Mouse (Mus musculus) cerebellum, adult 2 months (tissue): Measurements from ENCODE around the gene Dbndd1. TPM values are rescaled to one million over a fixed set of nuclear protein-coding genes. Genes with fewer than 3 reads are reported as not detected.

Experiments
- DNase-seq, 2 experiments: peaks; one replicate each; pipeline ENCODE4 v3.0.0; 2021
- H3K27ac ChIP-seq: fragments of 200-500 bp; 2 replicates; pipeline ENCODE4 v1.5.1; 2012; ENCODE audit warnings: low read length, control low read depth, inconsistent platforms; ENCODE audit not compliant: insufficient read depth
- H3K27me3 ChIP-seq: fragments of 200-500 bp; 2 replicates; pipeline ENCODE4 v1.6.1; 2012; ENCODE audit warnings: inconsistent platforms, mild to moderate bottlenecking, low read length, moderate library complexity; ENCODE audit not compliant: control insufficient read depth, insufficient read depth
- H3K4me1 ChIP-seq: fragments of 200-500 bp; 2 replicates; pipeline ENCODE4 v1.6.1; 2011; ENCODE audit warnings: low read length; ENCODE audit not compliant: control insufficient read depth, insufficient read depth
- H3K4me3 ChIP-seq: fragments of 200-500 bp; replicated peaks from 2 replicates; pipeline ENCODE3; 2011; ENCODE audit warnings: mild to moderate bottlenecking, low read depth, low read length, control low read depth; ENCODE audit not compliant: insufficient read depth
- CTCF ChIP-seq: fragments of 200-500 bp; IDR thresholded peaks from 2 replicates; pipeline ENCODE4 v1.5.1; 2011; ENCODE audit warnings: low read depth, mild to moderate bottlenecking, control low read depth, low read length, moderate library complexity, borderline replicate concordance; ENCODE audit not compliant: insufficient read depth
- POLR2A ChIP-seq: fragments of 200-500 bp; IDR thresholded peaks from 2 replicates; pipeline ENCODE4 v1.6.1; 2011; ENCODE audit warnings: low read length, control low read depth, borderline replicate concordance; ENCODE audit not compliant: insufficient read depth
- WGBS: fragments of 180-500 bp; shearing (Covaris S2); methylation state at CpG from one replicate; pipeline ENCODE4 v1.1.7; 2018; 5-methylcytosine and 5-hydroxymethylcytosine counted together
- polyA plus RNA-seq: library from polyadenylated mRNA; depleted of rRNA; stranded (reverse); fragments of >200 nt; gene quantifications from 2 replicates; pipeline ENCODE4 v1.2.3, GENCODE M21; 2012; rRNA removed

The Dbndd1 gene
- polyA plus RNA-seq, 1 experiment = 39.5 TPM

DNA sequence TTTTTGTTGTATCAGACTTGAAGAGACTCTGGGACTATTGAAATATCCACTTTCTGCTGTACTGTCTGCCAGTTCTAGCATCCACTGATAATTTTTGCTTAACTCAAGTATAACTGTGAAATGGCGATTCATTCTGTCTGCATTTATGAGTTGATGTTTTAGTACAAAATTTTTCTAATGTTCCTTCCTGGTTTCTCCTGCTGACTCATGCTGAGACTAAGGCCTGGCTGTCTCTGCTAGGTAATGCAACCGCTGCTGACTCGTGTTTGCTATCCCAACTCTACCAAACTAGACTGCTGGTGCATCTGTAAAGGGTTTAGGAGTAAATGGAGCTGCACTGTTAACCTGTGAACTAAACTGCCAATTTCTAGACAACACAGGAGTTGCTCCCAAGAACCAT lies 47.8 kb downstream of the Dbndd1 start:
- DNase-seq = no peak
- TF ChIP-seq CTCF (no peak), POLR2A (no peak)
- Histone ChIP-seq H3K27ac (no peak overlapping the region), H3K4me3 (no peak overlapping the region), H3K4me1 (no peaks in the 10 kb centered on the region), H3K27me3 (no peaks in the 10 kb centered on the region)
- WGBS = 81% methylated on average over 3 of the region's 3 CpGs

DNA sequence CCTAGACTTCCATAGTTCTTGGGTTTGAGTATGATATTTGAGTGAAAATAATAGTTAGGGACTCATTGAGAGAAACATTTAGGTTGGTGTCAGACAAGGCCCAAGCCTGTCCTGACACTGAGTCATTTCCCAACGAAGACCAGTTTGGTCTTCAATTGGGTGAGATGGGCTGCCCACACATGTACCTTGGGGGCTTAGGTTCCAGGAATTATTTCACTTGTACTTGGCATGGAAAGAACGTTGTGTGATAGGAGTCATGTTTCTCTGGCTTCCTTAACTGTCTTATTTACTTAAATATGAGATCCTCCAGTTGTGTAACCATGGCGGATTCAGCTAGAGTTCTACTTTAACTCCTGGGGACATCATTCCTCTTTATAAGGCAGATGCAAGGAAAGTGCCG lies 51.6 kb downstream of the Dbndd1 start:
- Histone ChIP-seq H3K27ac (no peak overlapping the region), H3K4me1 (no peaks in the 10 kb centered on the region), H3K4me3 (no peak overlapping the region), H3K27me3 (no peaks in the 10 kb centered on the region)
- TF ChIP-seq POLR2A = no peak
- TF ChIP-seq CTCF = no peak
- DNase-seq = no peak
- WGBS = 91% methylated on average over 4 of the region's 4 CpGs

Other genes with a start within 250 kb of the Dbndd1 start
- 3.9 and 4.5 TPM in 2 replicates for gene Fanca, start 196.9 kb downstream of the Dbndd1 start, polyA plus RNA-seq
- 33.0 and 36.4 TPM in 2 replicates for gene Spire2, start 182.8 kb downstream of the Dbndd1 start, polyA plus RNA-seq
- gene Tcf25, start 141.7 kb downstream of the Dbndd1 start, polyA plus RNA-seq = 691 and 692 TPM in 2 replicates
- 0.05 and 0.06 TPM in 2 replicates for gene Mc1r, start 108.4 kb downstream of the Dbndd1 start, polyA plus RNA-seq
- gene Tubb3, start 104.0 kb downstream of the Dbndd1 start, polyA plus RNA-seq = 670 and 684 TPM in 2 replicates
- gene Def8, start 91.9 kb downstream of the Dbndd1 start, polyA plus RNA-seq = 73.1 and 73.4 TPM in 2 replicates
- 28.2 and 32.5 TPM in 2 replicates for gene Afg3l1, start 37.6 kb downstream of the Dbndd1 start, polyA plus RNA-seq
- gene Gas8, start 3.4 kb upstream of the Dbndd1 start, polyA plus RNA-seq = 40.7 and 42.9 TPM in 2 replicates
- 33.4 and 34.9 TPM in 2 replicates for gene Rhou, start 138.5 kb upstream of the Dbndd1 start, polyA plus RNA-seq